Mouse (Mus musculus) lung, embryonic 15.5 days (tissue): ENCODE results near the gene Sertad2. TPM values are rescaled to one million over a fixed set of nuclear protein-coding genes. Genes with fewer than 3 reads are reported as not detected.

Experiments
- ATAC-seq: fragments of 200-750 bp; cut with Nextera tagmentation; 2 replicates; pipeline ENCODE4 v1.8.0; 2017; ENCODE audit warnings: moderate number of reproducible peaks, borderline replicate concordance; ENCODE audit not compliant: low FRiP score, low TSS enrichment; ENCODE audit errors: extremely low read depth
- H3K27ac ChIP-seq: fragments of 300-500 bp; sonication (generic); 2 replicates; pipeline ENCODE4 v1.5.1; 2015; ENCODE audit warnings: moderate library complexity, mild to moderate bottlenecking, inconsistent platforms
- H3K27me3 ChIP-seq: fragments of 300-500 bp; sonication (generic); 2 replicates; pipeline ENCODE4 v1.6.1; 2015; ENCODE audit warnings: inconsistent platforms
- H3K36me3 ChIP-seq: fragments of 300-500 bp; sonication (generic); 2 replicates; pipeline ENCODE4 v1.6.1; 2015; ENCODE audit warnings: inconsistent platforms
- H3K4me1 ChIP-seq: fragments of 300-500 bp; sonication (generic); 2 replicates; pipeline ENCODE4 v1.6.1; 2015; ENCODE audit warnings: inconsistent platforms
- H3K4me2 ChIP-seq: fragments of 300-500 bp; sonication (generic); 2 replicates; pipeline ENCODE4 v1.6.1; 2015; ENCODE audit warnings: inconsistent platforms, mild to moderate bottlenecking, moderate library complexity
- H3K4me3 ChIP-seq: fragments of 300-500 bp; sonication (generic); 2 replicates; pipeline ENCODE4 v1.5.1; 2015; ENCODE audit warnings: mild to moderate bottlenecking, inconsistent platforms
- H3K9ac ChIP-seq: fragments of 300-500 bp; sonication (generic); 2 replicates; pipeline ENCODE4 v1.6.1; 2015; ENCODE audit warnings: inconsistent platforms
- H3K9me3 ChIP-seq: fragments of 300-500 bp; sonication (generic); 2 replicates; pipeline ENCODE4 v1.6.1; 2016; ENCODE audit warnings: inconsistent platforms
- WGBS: fragments of 180-500 bp; shearing (Covaris S2); methylation state at CpG from one replicate; pipeline ENCODE4 v1.1.7; 2015; 5-methylcytosine and 5-hydroxymethylcytosine counted together
- polyA plus RNA-seq: library from polyadenylated mRNA; unstranded; fragments of >200 nt; fragmentation: Nextera tagmentation; extraction: Ambion mirVana; gene quantifications from 2 replicates; pipeline ENCODE4 v1.2.1, GENCODE M21; 2015

Gene Sertad2
- polyA plus RNA-seq, 1 experiment from 2014 or later: 41.4 TPM

- WGBS: 93% methylated on average over 2 of the region's 2 CpGs
- no peak overlapping the region for H3K27ac ChIP-seq
- no peaks in the 10 kb centered on the region for H3K9me3 ChIP-seq
- H3K4me2 ChIP-seq: no peak overlapping the region
- no peaks in the 10 kb centered on the region for H3K27me3 ChIP-seq
- no peak for ATAC-seq
- H3K4me3 ChIP-seq: no peak overlapping the region
- no peaks in the 10 kb centered on the region for H3K36me3 ChIP-seq
- H3K4me1 ChIP-seq: peaks cover 4% of the 10 kb centered on the region; the same call in 1 of the 2 replicates
- no peak overlapping the region for H3K9ac ChIP-seq
Observed at GRCm38 (mm10) chr11:20582758-20583157, 39.7 kb downstream of the Sertad2 start.

GRCm38 (mm10) chr11:20585297-20585696 is 42.2 kb downstream of the Sertad2 start:
- Histone ChIP-seq H3K27me3 (no peaks in the 10 kb centered on the region), H3K9ac (no peak overlapping the region), H3K4me2 (no peak overlapping the region), H3K4me3 (no peak overlapping the region), H3K9me3 (no peaks in the 10 kb centered on the region), H3K27ac (no peak overlapping the region), H3K36me3 (no peaks in the 10 kb centered on the region), H3K4me1 (peaks cover 16% of the 10 kb centered on the region)
- WGBS: 59% methylated on average over 1 of the region's 1 CpGs
- ATAC-seq: no peak

GRCm38 (mm10) chr11:20586180-20586579 is 43.1 kb downstream of the Sertad2 start:
- no peak for ATAC-seq
- H3K4me2 ChIP-seq: no peak overlapping the region
- H3K4me3 ChIP-seq: no peak overlapping the region
- no peaks in the 10 kb centered on the region for H3K9me3 ChIP-seq
- H3K9ac ChIP-seq: no peak overlapping the region
- peaks cover 12% of the 10 kb centered on the region for H3K4me1 ChIP-seq
- H3K27ac ChIP-seq: no peak overlapping the region
- H3K27me3 ChIP-seq: no peaks in the 10 kb centered on the region
- H3K36me3 ChIP-seq: no peaks in the 10 kb centered on the region

- peak; percentile 85 for ATAC-seq
- Histone ChIP-seq H3K27ac (peak overlapping the region; percentile 66), H3K4me2 (no peak overlapping the region)
Observed at GRCm38 (mm10) chr11:20589393-20589792, 46.3 kb downstream of the Sertad2 start.

GRCm38 (mm10) chr11:20592010-20592409 is 49.0 kb downstream of the Sertad2 start:
- Histone ChIP-seq H3K4me3 (no peak overlapping the region), H3K9ac (no peak overlapping the region), H3K27me3 (no peaks in the 10 kb centered on the region), H3K4me2 (no peak overlapping the region), H3K9me3 (no peaks in the 10 kb centered on the region), H3K36me3 (no peaks in the 10 kb centered on the region), H3K4me1 (peaks cover 24% of the 10 kb centered on the region), H3K27ac (no peak overlapping the region)
- ATAC-seq: no peak
- WGBS: 72% methylated on average over 3 of the region's 3 CpGs

More at GRCm38 (mm10) chr11:20589393-20589792, 46.3 kb downstream of the Sertad2 start:
- Histone ChIP-seq H3K36me3 (no peaks in the 10 kb centered on the region), H3K9ac (no peak overlapping the region), H3K9me3 (no peaks in the 10 kb centered on the region), H3K4me1 (peaks cover 17% of the 10 kb centered on the region), H3K27me3 (no peaks in the 10 kb centered on the region), H3K4me3 (no peak overlapping the region)
- WGBS: 27% methylated on average over 2 of the region's 2 CpGs

GRCm38 (mm10) chr11:20594229-20595201 is 51.5 kb downstream of the Sertad2 start:
- Histone ChIP-seq H3K4me2 (peak overlapping the region; percentile 21), H3K9me3 (no peaks in the 10 kb centered on the region), H3K4me1 (peaks cover 14% of the 10 kb centered on the region), H3K36me3 (no peaks in the 10 kb centered on the region), H3K9ac (no peak overlapping the region), H3K4me3 (no peak overlapping the region), H3K27me3 (no peaks in the 10 kb centered on the region), H3K27ac (peak overlapping the region; percentile 70)
- ATAC-seq: peak; percentile 49; the same call in 1 of the 2 replicates
- WGBS: 51% methylated on average over 22 of the region's 22 CpGs

- Histone ChIP-seq H3K27ac (no peak overlapping the region), H3K9ac (no peak overlapping the region), H3K4me1 (peaks cover 6% of the 10 kb centered on the region; the same call in 1 of the 2 replicates), H3K4me2 (peak overlapping the region; percentile 41), H3K4me3 (0 out of 2 replicates have a peak overlapping the region, but pooled peaks have one; percentile 2), H3K36me3 (no peaks in the 10 kb centered on the region), H3K27me3 (no peaks in the 10 kb centered on the region), H3K9me3 (no peaks in the 10 kb centered on the region)
- 37% methylated on average over 24 of the region's 24 CpGs for WGBS
- no peak; the same call in 1 of the 2 replicates for ATAC-seq
Observed at GRCm38 (mm10) chr11:20603066-20603812, 60.2 kb downstream of the Sertad2 start.

- Histone ChIP-seq H3K9ac (no peak overlapping the region), H3K4me3 (no peak overlapping the region), H3K4me2 (no peak overlapping the region), H3K27me3 (no peaks in the 10 kb centered on the region), H3K27ac (no peak overlapping the region), H3K4me1 (peaks cover 6% of the 10 kb centered on the region; the same call in 1 of the 2 replicates), H3K36me3 (no peaks in the 10 kb centered on the region), H3K9me3 (no peaks in the 10 kb centered on the region)
- no peak for ATAC-seq
- WGBS: 76% methylated on average over 4 of the region's 4 CpGs
Observed at GRCm38 (mm10) chr11:20604119-20604518, 61.1 kb downstream of the Sertad2 start.

- WGBS: 52% methylated on average over 7 of the region's 7 CpGs
- no peaks in the 10 kb centered on the region for H3K9me3 ChIP-seq
- no peaks in the 10 kb centered on the region for H3K36me3 ChIP-seq
- no peak for ATAC-seq
- peaks cover 6% of the 10 kb centered on the region; the same call in 1 of the 2 replicates for H3K4me1 ChIP-seq
- H3K27me3 ChIP-seq: no peaks in the 10 kb centered on the region
- no peak overlapping the region for H3K27ac ChIP-seq
- no peak overlapping the region for H3K9ac ChIP-seq
- no peak overlapping the region for H3K4me3 ChIP-seq
- no peak overlapping the region for H3K4me2 ChIP-seq
Observed at GRCm38 (mm10) chr11:20605613-20606012, 62.6 kb downstream of the Sertad2 start.

GRCm38 (mm10) chr11:20608442-20608841 is 65.4 kb downstream of the Sertad2 start:
- no peak overlapping the region for H3K27ac ChIP-seq

GRCm38 (mm10) chr11:20613223-20613622 is 70.2 kb downstream of the Sertad2 start:
- no peak for ATAC-seq
- peaks cover 12% of the 10 kb centered on the region; the same call in 1 of the 2 replicates for H3K4me1 ChIP-seq
- WGBS: 74% methylated on average over 4 of the region's 4 CpGs
- H3K27ac ChIP-seq: no peak overlapping the region
- no peak overlapping the region for H3K4me2 ChIP-seq
- no peak overlapping the region for H3K4me3 ChIP-seq
- H3K9ac ChIP-seq: no peak overlapping the region
- no peaks in the 10 kb centered on the region for H3K9me3 ChIP-seq
- no peaks in the 10 kb centered on the region for H3K27me3 ChIP-seq
- no peaks in the 10 kb centered on the region for H3K36me3 ChIP-seq

More at GRCm38 (mm10) chr11:20608442-20608841, 65.4 kb downstream of the Sertad2 start:
- no peaks in the 10 kb centered on the region for H3K27me3 ChIP-seq
- no peak overlapping the region for H3K4me3 ChIP-seq
- H3K4me2 ChIP-seq: no peak overlapping the region
- no peak for ATAC-seq
- H3K36me3 ChIP-seq: no peaks in the 10 kb centered on the region
- H3K9ac ChIP-seq: no peak overlapping the region
- H3K9me3 ChIP-seq: no peaks in the 10 kb centered on the region
- 0 out of 2 replicates have a peak, but pooled peaks cover 1% of the 10 kb centered on the region for H3K4me1 ChIP-seq
- 73% methylated on average over 11 of the region's 11 CpGs for WGBS
